Mouse (Mus musculus): ENCODE results near the gene Ptp4a2. TPM values are rescaled to one million over a fixed set of nuclear protein-coding genes. Genes with fewer than 3 reads are reported as not detected.
"Not testable (repeated sequence)": the region's sequence is repeated elsewhere in the genome, so short reads cannot be mapped to it uniquely, and the experiment has no call there.

Gene Ptp4a2
- polyA plus RNA-seq (2016; fragmentation: Nextera tagmentation; extraction: Ambion mirVana) = 347 and 360 TPM in 2 replicates

DNA sequence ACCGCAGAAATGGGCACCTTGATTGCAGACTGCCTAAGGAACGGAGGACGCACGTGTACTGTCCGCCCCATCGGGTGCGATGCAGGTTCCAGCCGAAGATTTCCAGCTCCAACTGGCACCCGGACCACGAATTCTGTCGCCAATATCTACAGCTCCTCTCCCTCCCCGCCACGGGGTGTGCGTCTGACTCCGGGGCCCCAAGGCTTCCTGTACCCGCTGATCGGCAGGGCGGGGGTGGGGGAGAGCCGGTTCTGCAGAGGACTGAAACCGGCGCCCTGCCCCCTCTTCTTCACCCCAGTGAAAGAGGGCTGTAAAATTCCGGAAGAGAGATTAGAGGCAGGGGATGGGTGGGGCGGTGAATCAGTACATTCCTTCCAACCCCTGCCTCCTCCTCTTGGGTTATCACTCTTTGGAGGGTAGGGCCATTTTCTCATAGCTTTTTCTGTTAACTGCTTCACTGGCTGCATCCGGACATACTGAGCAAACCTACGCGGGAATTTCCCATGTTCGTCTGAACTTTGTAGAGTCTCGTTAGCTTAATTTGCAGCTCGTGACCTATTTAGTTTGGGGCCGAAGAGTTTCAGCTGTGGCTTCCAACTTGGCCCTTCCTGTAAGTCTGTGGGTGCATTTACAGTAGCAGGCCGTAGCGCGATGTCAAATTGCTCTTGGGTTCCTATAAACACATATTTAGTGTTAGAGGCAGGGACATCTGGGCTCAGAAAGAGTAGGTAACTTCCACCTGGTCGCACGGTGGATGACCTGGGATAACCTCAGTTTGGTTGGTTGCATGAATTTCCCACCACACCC is at the start of gene Ptp4a2:
Gene Ptp4a2 (plus strand): TSS at position 422 of the 807 bp plus-strand sequence.
- Histone ChIP-seq H3K9me3 (replicated peaks) (no peaks in the 10 kb centered on the region), H3K4me3 (peak within 1 kb of the TSS; percentile 29), H3K36me3 (no peaks in the 10 kb centered on the region), H3K27ac (no peak within 1 kb of the TSS), H3K9ac (peak within 1 kb of the TSS; percentile 49; the same call in 1 of the 2 replicates), H3K4me1 (peaks cover 8% of the 10 kb centered on the region), H3K27me3 (peaks cover 15% of the 10 kb centered on the region; the same call in 1 of the 2 replicates), H3K4me2 (replicated peaks) (peak within 1 kb of the TSS; percentile 57)
- ATAC-seq (ENCODE audit: low FRiP score) = no peak
- 20% methylated on average over 35 of the region's 35 CpGs for WGBS

DNA sequence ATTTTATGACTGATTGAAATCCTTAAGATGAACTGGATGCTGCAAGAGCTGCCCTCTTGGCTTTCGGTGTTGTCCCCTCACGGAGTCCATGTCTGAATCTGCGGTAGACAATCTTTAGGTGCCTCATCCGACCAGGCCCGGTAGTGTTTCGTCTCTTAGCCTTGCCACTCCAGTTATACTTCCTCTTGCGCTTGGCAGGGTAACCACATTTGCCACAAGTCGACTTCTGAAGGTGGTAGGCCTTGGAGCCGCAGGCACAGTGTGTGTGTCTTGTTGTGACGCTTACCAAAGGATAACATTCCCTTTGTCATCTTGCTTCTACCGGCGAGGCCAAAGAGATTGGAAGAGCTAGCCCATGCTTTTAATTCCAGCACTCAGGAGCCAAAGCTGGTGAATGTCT is 49.4 kb upstream of the Ptp4a2 start:
- H3K27me3 ChIP-seq = no peaks in the 10 kb centered on the region
- WGBS = 95% methylated on average over 12 of the region's 12 CpGs
- H3K9me3 ChIP-seq (replicated peaks) = no peaks in the 10 kb centered on the region
- no peak overlapping the region for H3K9ac ChIP-seq
- no peak overlapping the region for H3K4me3 ChIP-seq
- no peak overlapping the region for H3K4me2 ChIP-seq (replicated peaks)
- H3K36me3 ChIP-seq = no peaks in the 10 kb centered on the region
- no peaks in the 10 kb centered on the region for H3K4me1 ChIP-seq
- H3K27ac ChIP-seq = no peak overlapping the region
- ATAC-seq (ENCODE audit: low FRiP score) = no peak

DNA sequence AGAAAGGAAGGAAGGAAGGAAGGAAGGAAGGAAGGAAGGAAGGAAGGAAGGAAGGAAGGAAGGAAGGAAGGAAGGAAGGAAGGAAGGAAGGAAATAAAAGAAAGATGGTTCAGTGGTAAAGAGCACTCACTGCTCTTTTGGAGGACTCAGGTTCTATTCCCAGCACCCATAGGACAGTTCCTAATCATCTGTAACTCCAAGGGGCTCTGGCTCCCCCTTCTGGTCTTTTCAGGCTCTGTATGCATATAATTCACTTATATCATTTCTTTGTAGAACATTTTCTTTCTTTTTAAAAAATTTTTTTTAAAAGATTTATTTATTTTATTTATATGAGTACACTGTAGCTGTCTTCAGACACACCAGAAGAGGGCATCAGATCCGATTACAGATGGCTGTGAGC is 48.5 kb upstream of the Ptp4a2 start:
- not testable (repeated sequence) for H3K9me3 ChIP-seq (replicated peaks); H3K4me1 ChIP-seq
- 76% methylated on average over 1 of the region's 1 CpGs for WGBS

DNA sequence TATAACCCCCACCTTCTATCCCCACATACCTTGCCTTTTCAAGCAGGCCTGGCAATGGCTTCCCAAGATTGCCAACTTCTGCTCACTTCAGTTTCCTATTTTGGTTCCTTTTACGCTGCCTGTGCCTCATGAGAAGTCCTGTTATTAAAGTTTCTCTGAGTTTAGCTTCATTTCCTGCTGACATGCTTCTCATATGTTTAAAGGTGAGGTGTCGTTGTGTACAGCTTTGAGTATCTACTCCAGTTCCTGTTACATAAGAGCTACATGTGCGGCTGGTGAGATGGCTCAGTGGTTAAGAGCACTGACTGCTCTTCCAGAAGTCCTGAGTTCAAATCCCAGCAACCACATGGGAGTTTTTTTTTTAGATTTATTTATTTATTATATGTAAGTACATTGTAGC is 45.7 kb upstream of the Ptp4a2 start:
- Histone ChIP-seq H3K9me3 (replicated peaks) (no peaks in the 10 kb centered on the region), H3K27me3 (no peaks in the 10 kb centered on the region), H3K27ac (no peak overlapping the region), H3K4me1 (no peaks in the 10 kb centered on the region), H3K4me3 (no peak overlapping the region), H3K9ac (no peak overlapping the region), H3K36me3 (no peaks in the 10 kb centered on the region), H3K4me2 (replicated peaks) (no peak overlapping the region)
- no peak for ATAC-seq (ENCODE audit: low FRiP score)
- 93% methylated on average over 3 of the region's 3 CpGs for WGBS

More for the DNA sequence above, 48.5 kb upstream of the Ptp4a2 start:
- not testable (repeated sequence) for ATAC-seq (ENCODE audit: low FRiP score); H3K4me2 ChIP-seq (replicated peaks); H3K9ac ChIP-seq; H3K27me3 ChIP-seq; H3K36me3 ChIP-seq; H3K27ac ChIP-seq; H3K4me3 ChIP-seq

DNA sequence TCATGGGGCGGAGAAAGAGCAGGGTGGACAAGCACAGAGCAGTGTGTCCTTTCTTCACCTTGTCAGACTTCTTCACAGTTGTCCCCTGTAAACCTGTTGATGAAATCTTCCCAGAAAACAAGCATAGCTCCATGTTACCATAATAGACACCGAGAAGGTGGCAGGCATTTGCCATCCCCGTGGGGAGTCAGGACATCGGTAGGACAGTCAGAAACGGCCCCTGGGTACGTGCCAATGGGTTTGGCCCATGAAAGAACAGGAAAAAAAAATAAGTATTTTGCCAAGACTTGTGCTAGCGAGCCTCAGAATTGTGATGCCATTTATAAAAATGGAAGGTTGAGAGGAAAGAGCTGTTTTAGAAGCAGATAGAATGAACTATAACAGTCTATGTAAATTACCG is 43.2 kb upstream of the Ptp4a2 start:
- no peak for ATAC-seq (ENCODE audit: low FRiP score)
- H3K27me3 ChIP-seq = no peaks in the 10 kb centered on the region
- 80% methylated on average over 8 of the region's 8 CpGs for WGBS
- H3K4me2 ChIP-seq (replicated peaks) = no peak overlapping the region
- H3K4me3 ChIP-seq = no peak overlapping the region
- H3K27ac ChIP-seq = no peak overlapping the region
- H3K9me3 ChIP-seq (replicated peaks) = no peaks in the 10 kb centered on the region
- no peak overlapping the region for H3K9ac ChIP-seq
- peaks cover 18% of the 10 kb centered on the region for H3K4me1 ChIP-seq
- H3K36me3 ChIP-seq = no peaks in the 10 kb centered on the region

DNA sequence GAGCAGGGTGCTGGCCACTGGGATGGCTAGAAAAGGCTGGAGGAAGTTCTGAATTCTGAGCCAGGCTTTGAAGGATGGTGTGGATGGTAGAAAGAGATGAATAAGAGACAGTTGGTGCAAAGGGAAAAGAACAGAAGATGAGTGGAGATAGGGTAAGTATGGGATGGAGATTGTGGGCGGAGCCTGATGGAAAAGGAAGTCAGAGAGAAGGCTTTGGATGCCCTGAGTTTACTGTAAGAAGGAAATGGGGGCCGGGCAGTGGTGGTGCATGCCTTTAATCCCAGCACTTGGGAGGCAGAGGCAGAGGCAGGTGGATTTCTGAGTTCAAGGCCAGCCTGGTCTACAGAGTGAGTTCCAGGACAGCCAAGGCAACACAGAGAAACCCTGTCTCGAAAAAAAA is 42.3 kb upstream of the Ptp4a2 start:
- H3K27me3 ChIP-seq; H3K4me3 ChIP-seq; H3K4me2 ChIP-seq (replicated peaks); H3K9ac ChIP-seq; H3K9me3 ChIP-seq (replicated peaks); H3K36me3 ChIP-seq; H3K27ac ChIP-seq; ATAC-seq (ENCODE audit: low FRiP score): not testable (repeated sequence)
- WGBS = 80% methylated on average over 3 of the region's 3 CpGs
- H3K4me1 ChIP-seq = peaks cover 18% of the 10 kb centered on the region

DNA sequence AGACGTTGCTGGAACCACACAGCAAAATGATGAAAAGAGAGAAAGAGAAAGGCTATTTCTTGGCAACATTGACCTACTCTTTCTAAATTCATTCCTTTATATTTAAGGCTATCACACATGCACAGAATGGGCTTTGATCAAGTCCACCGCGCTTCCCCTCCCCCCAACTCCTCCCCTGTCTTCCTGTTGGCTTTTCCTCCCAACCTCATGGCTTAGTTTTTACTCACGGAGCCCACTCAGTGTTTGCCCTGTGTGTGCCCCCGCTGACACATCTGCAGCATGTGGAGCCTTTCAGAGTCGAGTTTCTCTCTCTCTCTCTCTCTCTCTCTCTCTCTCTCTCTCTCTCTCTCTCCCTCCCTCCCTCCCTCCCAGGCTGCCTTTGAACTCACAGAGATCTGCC is 40.4 kb upstream of the Ptp4a2 start:
- H3K36me3 ChIP-seq = no peaks in the 10 kb centered on the region
- H3K9me3 ChIP-seq (replicated peaks) = no peaks in the 10 kb centered on the region
- no peak overlapping the region for H3K4me3 ChIP-seq
- 61% methylated on average over 6 of the region's 6 CpGs for WGBS
- ATAC-seq (ENCODE audit: low FRiP score) = no peak
- H3K27ac ChIP-seq = no peak overlapping the region
- peaks cover 25% of the 10 kb centered on the region for H3K4me1 ChIP-seq
- no peaks in the 10 kb centered on the region for H3K27me3 ChIP-seq
- no peak overlapping the region for H3K4me2 ChIP-seq (replicated peaks)
- no peak overlapping the region for H3K9ac ChIP-seq

DNA sequence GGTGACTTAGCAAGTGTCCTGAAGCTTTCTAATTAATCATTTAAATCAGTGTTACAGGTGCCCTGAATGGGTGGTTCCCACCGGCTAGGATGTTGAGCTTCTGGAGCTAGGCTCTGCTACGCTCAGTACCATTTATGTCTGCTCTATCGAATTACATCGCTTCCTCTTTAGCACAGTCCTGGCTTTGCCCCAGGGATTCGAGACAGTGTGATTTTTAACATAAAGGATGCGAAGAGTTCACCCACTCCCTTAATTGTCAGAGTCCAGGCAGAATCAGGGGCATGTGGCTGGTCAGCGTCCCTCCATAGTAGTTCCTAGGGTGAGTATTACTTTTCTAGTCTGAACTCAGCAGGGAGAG is 39.7 kb upstream of the Ptp4a2 start:
- Histone ChIP-seq H3K36me3 (no peaks in the 10 kb centered on the region), H3K27me3 (no peaks in the 10 kb centered on the region), H3K9ac (no peak overlapping the region; the same call in 1 of the 2 replicates), H3K27ac (peak overlapping the region; percentile 60; the same call in 1 of the 2 replicates), H3K9me3 (replicated peaks) (no peaks in the 10 kb centered on the region), H3K4me2 (replicated peaks) (peak overlapping the region; percentile 39), H3K4me3 (no peak overlapping the region), H3K4me1 (peaks cover 25% of the 10 kb centered on the region)
- ATAC-seq (ENCODE audit: low FRiP score) = no peak
- 16% methylated on average over 7 of the region's 7 CpGs for WGBS

DNA sequence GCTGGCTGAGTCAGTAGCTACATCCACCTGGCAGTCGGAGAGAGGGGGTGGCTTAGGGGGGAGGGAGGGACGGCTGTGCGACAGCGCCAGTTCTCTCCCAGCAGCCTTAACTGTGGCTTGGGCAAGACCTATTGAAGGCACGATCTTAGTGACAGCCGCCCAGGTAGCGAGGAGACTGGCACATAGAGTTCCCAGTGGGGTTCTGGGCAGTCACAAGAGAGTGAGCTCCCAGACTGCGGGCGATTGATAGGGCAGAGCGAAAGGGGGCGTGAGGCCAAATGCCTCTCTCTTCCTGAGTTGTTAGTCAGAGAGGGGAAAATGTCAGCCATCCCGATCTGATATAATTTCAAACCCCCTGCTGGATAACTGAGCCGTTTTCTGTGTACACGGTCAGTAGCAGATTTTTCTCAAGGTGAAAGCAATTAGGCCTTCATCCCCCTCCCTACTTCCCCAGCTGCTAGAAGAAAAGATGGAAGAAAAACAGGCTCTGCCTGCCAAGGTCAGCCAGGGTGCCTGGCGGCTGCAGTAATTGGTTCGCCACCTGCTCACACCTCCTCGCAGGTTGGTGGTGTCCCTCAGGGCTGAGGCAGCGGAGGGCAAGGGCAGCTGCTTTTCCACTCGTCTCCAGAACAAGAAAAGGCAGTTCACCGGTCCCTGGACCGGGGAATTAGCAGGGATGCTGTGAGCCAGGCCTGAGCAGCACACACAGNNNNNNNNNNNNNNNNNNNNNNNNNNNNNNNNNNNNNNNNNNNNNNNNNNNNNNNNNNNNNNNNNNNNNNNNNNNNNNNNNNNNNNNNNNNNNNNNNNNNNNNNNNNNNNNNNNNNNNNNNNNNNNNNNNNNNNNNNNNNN is 39.1 kb upstream of the Ptp4a2 start:
- H3K4me2 ChIP-seq (replicated peaks) = peak overlapping the region; percentile 39
- H3K9ac ChIP-seq = peak overlapping the region; percentile 32; the same call in 1 of the 2 replicates
- ATAC-seq (ENCODE audit: low FRiP score) = no peak
- peak overlapping the region; percentile 60 for H3K27ac ChIP-seq
- H3K36me3 ChIP-seq = no peaks in the 10 kb centered on the region
- H3K4me1 ChIP-seq = peaks cover 25% of the 10 kb centered on the region
- WGBS = 2% methylated on average over 21 of the region's 21 CpGs
- no peak overlapping the region for H3K4me3 ChIP-seq
- no peaks in the 10 kb centered on the region for H3K9me3 ChIP-seq (replicated peaks)
- no peaks in the 10 kb centered on the region for H3K27me3 ChIP-seq

DNA sequence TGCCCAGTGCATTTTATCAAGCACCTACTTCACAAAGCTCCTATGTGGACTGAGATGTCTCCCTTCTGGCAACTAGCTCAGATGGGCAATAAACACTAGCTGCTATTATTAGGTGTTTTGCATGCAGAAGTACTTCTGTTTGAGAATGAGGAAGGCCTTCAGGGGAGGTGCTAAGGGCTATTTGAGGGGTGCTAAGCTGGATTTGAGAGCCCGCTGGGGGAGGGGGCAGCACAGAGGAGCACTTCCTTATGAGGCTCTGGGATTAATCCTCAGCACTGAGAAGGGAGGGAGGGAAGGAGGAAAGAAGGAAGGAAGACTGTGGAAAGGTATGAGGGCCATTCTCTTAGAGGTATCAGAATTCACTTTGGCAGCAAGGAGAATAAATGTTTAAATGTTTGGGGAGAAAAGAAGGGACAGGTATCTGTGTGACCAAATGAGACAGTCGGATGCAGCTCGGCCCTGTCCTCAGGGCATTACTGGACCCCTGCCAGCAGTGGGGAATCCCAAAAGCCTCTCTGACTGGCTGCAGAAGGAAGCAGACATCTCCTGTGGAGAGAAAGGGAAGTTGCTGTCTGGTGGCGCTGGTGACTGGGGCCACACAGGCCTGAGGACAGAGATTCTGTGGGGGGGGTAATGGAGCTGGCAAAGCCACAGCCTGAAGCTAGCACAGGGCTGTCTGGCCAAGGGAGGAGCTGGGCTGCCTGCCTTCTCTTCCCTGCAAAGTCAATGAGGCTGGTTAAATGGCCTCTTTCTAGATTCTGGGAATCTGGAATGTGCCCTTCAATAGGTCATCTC is 28.9 kb upstream of the Ptp4a2 start:
- H3K9me3 ChIP-seq (replicated peaks) = no peaks in the 10 kb centered on the region
- ATAC-seq (ENCODE audit: low FRiP score) = no peak
- 0 out of 2 replicates have a peak overlapping the region, but pooled peaks have one; percentile 18 for H3K9ac ChIP-seq
- WGBS = 16% methylated on average over 4 of the region's 4 CpGs
- H3K27me3 ChIP-seq = no peaks in the 10 kb centered on the region
- H3K4me2 ChIP-seq (replicated peaks) = no peak overlapping the region
- H3K4me3 ChIP-seq = no peak overlapping the region
- H3K36me3 ChIP-seq = no peaks in the 10 kb centered on the region
- H3K4me1 ChIP-seq = peaks cover 16% of the 10 kb centered on the region
- H3K27ac ChIP-seq = peak overlapping the region; percentile 23; the same call in 1 of the 2 replicates

DNA sequence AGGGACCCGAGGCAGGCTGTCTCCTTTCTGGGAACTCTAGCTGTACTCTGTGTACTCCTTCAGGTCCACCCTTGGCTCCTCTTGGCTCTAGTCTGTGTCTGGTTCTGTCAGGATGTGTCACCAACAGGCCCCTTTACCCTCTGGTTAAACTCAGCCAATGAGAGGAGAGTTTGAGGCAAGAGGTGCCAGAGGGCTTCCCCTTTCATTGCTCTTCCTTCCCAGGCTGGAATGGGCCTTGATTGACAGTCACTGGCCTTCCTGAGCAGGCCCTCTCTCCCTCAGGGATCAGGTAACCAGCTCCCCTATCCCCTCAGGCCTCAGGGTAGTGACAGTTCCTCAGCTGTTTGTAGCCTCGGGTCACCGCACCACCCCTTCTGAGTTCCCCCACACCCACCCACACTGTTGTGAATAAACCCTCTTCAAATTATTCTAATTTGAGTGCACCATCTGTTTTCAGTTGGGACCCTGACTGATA is 28.1 kb upstream of the Ptp4a2 start:
- 0 out of 2 replicates have a peak overlapping the region, but pooled peaks have one; percentile 19 for H3K27ac ChIP-seq
- H3K9me3 ChIP-seq (replicated peaks) = no peaks in the 10 kb centered on the region

DNA sequence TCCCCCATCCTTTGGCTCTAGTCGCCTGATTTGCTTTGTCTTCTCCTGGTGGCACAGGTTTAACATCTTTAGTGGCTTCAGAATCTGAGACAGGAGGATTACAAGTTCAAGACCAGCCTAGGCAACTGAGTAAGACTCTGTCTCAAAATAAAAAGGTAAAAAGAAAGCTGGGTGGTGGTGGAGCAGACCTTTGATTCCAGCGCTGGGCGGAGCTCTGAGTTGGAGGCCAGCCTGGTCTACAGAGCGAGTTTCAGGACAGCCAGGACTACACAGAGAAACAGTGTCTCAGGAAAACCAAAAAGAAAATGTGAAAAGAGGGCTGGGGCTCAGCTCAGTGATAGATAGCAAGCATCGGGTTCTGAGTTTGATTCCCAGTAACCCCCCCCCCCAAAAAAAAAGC is 27.5 kb upstream of the Ptp4a2 start:
- Histone ChIP-seq H3K9ac (no peak overlapping the region), H3K9me3 (replicated peaks) (no peaks in the 10 kb centered on the region), H3K36me3 (no peaks in the 10 kb centered on the region), H3K4me3 (no peak overlapping the region), H3K4me2 (replicated peaks) (no peak overlapping the region), H3K27me3 (no peaks in the 10 kb centered on the region), H3K27ac (no peak overlapping the region), H3K4me1 (peaks cover 16% of the 10 kb centered on the region)
- WGBS = 84% methylated on average over 5 of the region's 5 CpGs
- no peak for ATAC-seq (ENCODE audit: low FRiP score)

More for the DNA sequence above, 28.1 kb upstream of the Ptp4a2 start:
- no peak overlapping the region for H3K9ac ChIP-seq
- peaks cover 16% of the 10 kb centered on the region for H3K4me1 ChIP-seq
- WGBS = 32% methylated on average over 3 of the region's 3 CpGs
- no peaks in the 10 kb centered on the region for H3K27me3 ChIP-seq
- no peak overlapping the region for H3K4me3 ChIP-seq
- ATAC-seq (ENCODE audit: low FRiP score) = no peak; the same call in 1 of the 2 replicates
- no peak overlapping the region for H3K4me2 ChIP-seq (replicated peaks)
- H3K36me3 ChIP-seq = no peaks in the 10 kb centered on the region

Data from hindbrain, embryonic 12.5 days (tissue).